Mouse (Mus musculus) E14TG2a.4 (cell line): ENCODE data around the gene C87977.
"Not testable (repeated sequence)": the region's sequence is repeated elsewhere in the genome, so short reads cannot be mapped to it uniquely, and the experiment has no call there.

Source experiments
- CTCF ChIP-seq: conservative IDR thresholded peaks from 2 replicates; pipeline ENCODE4 v1.5.1; 2014; ENCODE audit warnings: low read length
- NANOG ChIP-seq: IDR thresholded peaks from 2 replicates; pipeline ENCODE4 v1.6.1; 2014; ENCODE audit warnings: borderline replicate concordance, low read length, mixed read lengths
- POU5F1 ChIP-seq: IDR thresholded peaks from 2 replicates; pipeline ENCODE4 v1.6.1; 2014; ENCODE audit warnings: low read length, borderline replicate concordance

DNA sequence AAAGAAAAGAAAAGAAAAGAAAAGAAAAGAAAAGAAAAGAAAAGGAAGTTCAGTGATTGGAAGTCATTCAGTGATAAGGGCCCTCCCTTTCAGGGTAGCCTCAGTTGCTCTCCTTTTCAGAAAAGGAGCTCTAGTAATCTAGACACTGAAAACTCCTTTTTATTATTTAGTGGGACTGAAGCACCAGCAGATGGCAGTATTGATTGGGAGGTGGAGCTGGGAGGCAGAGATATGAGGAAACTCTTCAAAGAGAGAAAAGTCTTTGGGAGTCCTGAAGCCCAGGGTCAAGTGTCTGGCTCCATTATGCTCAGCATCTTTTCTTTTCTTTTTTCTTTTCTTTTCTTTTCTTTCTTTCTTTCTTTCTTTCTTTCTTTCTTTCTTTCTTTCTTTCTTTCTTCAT is 41.6 kb upstream of the C87977 start:
- TF ChIP-seq CTCF, NANOG, POU5F1: not testable (repeated sequence)
